ENCODE assay signal across 9 mouse cellular contexts in the genomic region with DNA sequence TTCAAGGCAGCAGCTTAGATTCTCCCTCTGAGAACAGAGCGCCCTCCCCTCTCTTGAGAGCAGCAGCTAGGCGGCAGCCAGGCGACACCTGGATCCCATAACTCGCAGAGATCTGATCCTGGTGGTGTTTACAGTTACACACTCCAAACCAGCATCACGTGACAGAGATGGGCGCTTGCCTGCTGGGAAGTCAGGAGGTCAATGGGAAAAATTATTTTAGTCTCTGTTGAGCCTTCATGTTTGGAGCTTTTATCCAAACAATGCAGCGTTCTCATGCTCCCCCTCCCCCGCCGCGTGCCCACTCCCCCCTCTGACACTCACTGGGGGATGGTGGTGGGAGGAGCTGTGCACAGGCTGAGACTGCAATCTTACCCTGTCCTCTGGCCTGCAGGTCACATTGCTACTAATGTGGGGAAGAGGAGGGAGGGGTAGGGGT. TPM values are rescaled to one million over a fixed set of nuclear protein-coding genes. Genes with fewer than 3 reads are reported as not detected.
DNase-seq lines count a peak whose midpoint lies in the region; ATAC-seq and TF ChIP-seq lines count a peak whose summit lies in the region.
"Had no signal": no experiment of that assay in that cellular context is flagged by ENCODE, and none has a peak within 500 bp of the region (broad histone marks: within the 10 kb centered on the region; RNA-seq: fewer than 3 reads in every experiment).

No protein-coding gene starts in this region.

- peak overlapping the region; percentile 8 for H3K4me2 ChIP-seq in forebrain, embryonic 14.5 days (ENCODE audit: low read length)
- H3K4me2 ChIP-seq in hindbrain, embryonic 16.5 days (ENCODE audit: low read length), result peak overlapping the region; percentile 36
- H3K4me2 ChIP-seq in neural tube, embryonic 11.5 days (ENCODE audit: low read depth), result peak overlapping the region; percentile 22; the same call in 1 of the 2 replicates

- no peak overlapping the region for H3K9ac ChIP-seq in forebrain, embryonic 14.5 days (ENCODE audit: low read length)
- 0 out of 2 replicates have a peak overlapping the region, but pooled peaks have one; percentile 18 for H3K9ac ChIP-seq in hindbrain, embryonic 16.5 days (ENCODE audit: low read depth, low read length)
- no peak overlapping the region for H3K9ac ChIP-seq in liver, adult 2 months (ENCODE audit: low read depth, low read length)
- H3K9ac ChIP-seq in neural tube, embryonic 11.5 days (ENCODE audit: low read length), result peak overlapping the region; percentile 14

- peak; percentile 67 for DNase-seq in ovary, adult 18-20 months (ENCODE audit: low spot score)
- DNase-seq in ovary, postnatal 14 days (ENCODE audit: low spot score), result no peak
- peak; percentile 61 for DNase-seq in forebrain, embryonic 14.5 days (ENCODE audit: low spot score)
- DNase-seq in liver, adult 2 months (ENCODE audit: extremely low read depth, low read depth, low spot score), result peak; percentile 24
- DNase-seq in neural tube, embryonic 11.5 days (ENCODE audit: low spot score), result peak; percentile 70
- no peak for DNase-seq in right cerebral cortex, postnatal 36 days (ENCODE audit: low spot score in 2 of 2)
- no peak for DNase-seq in B cell, adult 2 months

- no peaks in the 10 kb centered on the region for H3K27me3 ChIP-seq in forebrain, embryonic 14.5 days (replicated peaks; ENCODE audit: control insufficient read depth, insufficient read depth, low read length)
- H3K27me3 ChIP-seq in hindbrain, embryonic 16.5 days (replicated peaks; ENCODE audit: control insufficient read depth, insufficient read depth, low read length), result no peaks in the 10 kb centered on the region
- no peaks in the 10 kb centered on the region for H3K27me3 ChIP-seq in liver, adult 2 months (ENCODE audit: control insufficient read depth, insufficient read depth, low read length)
- H3K27me3 ChIP-seq in neural tube, embryonic 11.5 days (ENCODE audit: control insufficient read depth, insufficient read depth, low read length), result no peaks in the 10 kb centered on the region

- no peak for TF ChIP-seq POLR2A in liver, adult 2 months (IDR thresholded peaks at IDR 0.05; ENCODE audit: extremely low read depth, insufficient read depth, low read length)

- 7% methylated on average over 10 of the region's 10 CpGs for WGBS in forebrain, embryonic 14.5 days
- WGBS in hindbrain, embryonic 16.5 days, result 4% methylated on average over 9 of the region's 10 CpGs
- 10% methylated on average over 10 of the region's 10 CpGs for WGBS in liver, adult 2 months
- 7% methylated on average over 10 of the region's 10 CpGs for WGBS in neural tube, embryonic 11.5 days

- peak; percentile 68 for ATAC-seq in forebrain, embryonic 14.5 days
- 0 out of 2 replicates have a peak, but pooled peaks have one; percentile 51 for ATAC-seq in hindbrain, embryonic 16.5 days
- no peak for ATAC-seq in neural tube, embryonic 11.5 days (ENCODE audit: insufficient read depth, low FRiP score, low TSS enrichment)

- no peak overlapping the region for H3K4me3 ChIP-seq in forebrain, embryonic 14.5 days (ENCODE audit: low read depth, low read length)
- H3K4me3 ChIP-seq in hindbrain, embryonic 16.5 days (ENCODE audit: low read length), result no peak overlapping the region
- no peak overlapping the region for H3K4me3 ChIP-seq in liver, adult 2 months (ENCODE audit: insufficient read depth, low read depth, low read length)
- no peak overlapping the region for H3K4me3 ChIP-seq in neural tube, embryonic 11.5 days (ENCODE audit: low read depth, low read length)

- H3K9me3 ChIP-seq in forebrain, embryonic 14.5 days (replicated peaks; ENCODE audit: control insufficient read depth, low read length), result no peaks in the 10 kb centered on the region
- no peaks in the 10 kb centered on the region for H3K9me3 ChIP-seq in hindbrain, embryonic 16.5 days (ENCODE audit: control insufficient read depth, low read length)
- H3K9me3 ChIP-seq in neural tube, embryonic 11.5 days (ENCODE audit: control insufficient read depth, low read length), result no peaks in the 10 kb centered on the region

- H3K79me2 ChIP-seq in liver, adult 2 months (ENCODE audit: control insufficient read depth, insufficient read depth, low read length), result no peaks in the 10 kb centered on the region

- H3K4me1 ChIP-seq in forebrain, embryonic 14.5 days (ENCODE audit: control insufficient read depth, insufficient read depth, low read length), result peaks cover 4% of the 10 kb centered on the region; the same call in 1 of the 2 replicates
- H3K4me1 ChIP-seq in hindbrain, embryonic 16.5 days (ENCODE audit: control insufficient read depth, insufficient read depth, low read depth, low read length), result peaks cover 16% of the 10 kb centered on the region
- no peaks in the 10 kb centered on the region for H3K4me1 ChIP-seq in liver, adult 2 months (ENCODE audit: control insufficient read depth, insufficient read depth, low read length)
- H3K4me1 ChIP-seq in neural tube, embryonic 11.5 days (ENCODE audit: control insufficient read depth, insufficient read depth, low read length), result peaks cover 9% of the 10 kb centered on the region; the same call in 1 of the 2 replicates

- no peak overlapping the region for H3K27ac ChIP-seq in forebrain, embryonic 14.5 days (ENCODE audit: low read depth, low read length)
- H3K27ac ChIP-seq in hindbrain, embryonic 16.5 days (ENCODE audit: low read depth, low read length), result 0 out of 2 replicates have a peak overlapping the region, but pooled peaks have one; percentile 18
- no peak overlapping the region for H3K27ac ChIP-seq in liver, adult 2 months (replicated peaks; ENCODE audit: insufficient read depth, low read depth, low read length)
- H3K27ac ChIP-seq in neural tube, embryonic 11.5 days (ENCODE audit: low read depth, low read length), result peak overlapping the region; percentile 4; the same call in 1 of the 2 replicates

- no peaks in the 10 kb centered on the region for H3K36me3 ChIP-seq in forebrain, embryonic 14.5 days (ENCODE audit: control insufficient read depth, insufficient read depth, low read length)
- H3K36me3 ChIP-seq in hindbrain, embryonic 16.5 days (ENCODE audit: control insufficient read depth, insufficient read depth, low read length), result no peaks in the 10 kb centered on the region
- no peaks in the 10 kb centered on the region for H3K36me3 ChIP-seq in liver, adult 2 months (ENCODE audit: control insufficient read depth, insufficient read depth, low read length)
- no peaks in the 10 kb centered on the region for H3K36me3 ChIP-seq in neural tube, embryonic 11.5 days (ENCODE audit: control insufficient read depth, insufficient read depth, low read length)

- TF ChIP-seq CTCF in liver, adult 2 months (IDR thresholded peaks at IDR 0.05; ENCODE audit: low read depth, low read length), result 0 out of 2 replicates have a peak, but pooled peaks have one; percentile 3

RNA-seq across cellular contexts. Expression of gene Afap1l2, which starts 10.8 kb away (rescaled TPM):
- 4.9 and 7.9 TPM in 2 replicates for polyA plus RNA-seq in forebrain, embryonic 14.5 days (2014; fragmentation: Nextera tagmentation; extraction: Ambion mirVana)
- 13.9 and 16.4 TPM in 2 replicates for polyA plus RNA-seq in hindbrain, embryonic 16.5 days (2015; fragmentation: Nextera tagmentation; extraction: Ambion mirVana)
- 0.55 and 1.2 TPM in 2 replicates for total RNA-seq in liver, adult 2 months (2014; rRNA removed)
- polyA plus RNA-seq in liver, adult 2 months (2012; rRNA removed), result 0.60 and 0.77 TPM in 2 replicates
- 9.3 and 11.4 TPM in 2 replicates for polyA plus RNA-seq in neural tube, embryonic 11.5 days (2014; fragmentation: Nextera tagmentation; extraction: Ambion mirVana)
- total RNA-seq: MEL had no signal

Comparison
In these comparisons a context has a peak if more than half of its experiments do, and no peak if none do; other contexts are left out.
1. DNase-seq: peak in ovary, adult 18-20 months (single experiment), forebrain, embryonic 14.5 days (single experiment), liver, adult 2 months (single experiment) and neural tube, embryonic 11.5 days (single experiment); none in ovary, postnatal 14 days (single experiment), right cerebral cortex, postnatal 36 days (0 of 2) and B cell, adult 2 months (0 of 2).
2. H3K27ac ChIP-seq: peak in hindbrain, embryonic 16.5 days (single experiment) and neural tube, embryonic 11.5 days (single experiment); none in forebrain, embryonic 14.5 days (single experiment) and liver, adult 2 months (single experiment).
3. H3K9ac ChIP-seq: peak in hindbrain, embryonic 16.5 days (single experiment) and neural tube, embryonic 11.5 days (single experiment); none in forebrain, embryonic 14.5 days (single experiment) and liver, adult 2 months (single experiment).
4. Peak in every context shown above with its lines, with median percentiles within 50 percentile points of each other: H3K4me2 ChIP-seq.